Mouse (Mus musculus) intestine, embryonic 14.5 days (tissue): ENCODE measurements around the gene Fam129c. TPM values are rescaled to one million over a fixed set of nuclear protein-coding genes. Genes with fewer than 3 reads are reported as not detected.

Source experiments
- ATAC-seq: fragments of 200-750 bp; cut with Nextera tagmentation; replicated peaks from 2 replicates; pipeline ENCODE4 v1.8.0; 2017; ENCODE audit warnings: low read depth, moderate number of reproducible peaks, moderate TSS enrichment, moderate library complexity; ENCODE audit not compliant: low FRiP score, low TSS enrichment
- DNase-seq: peaks from one replicate; pipeline ENCODE4 v3.0.0-alpha.2; 2018; ENCODE audit warnings: low spot score
- H3K27ac ChIP-seq: fragments of 300-500 bp; sonication (generic); 2 replicates; pipeline ENCODE4 v1.5.1; 2014; ENCODE audit warnings: low read depth, mild to moderate bottlenecking, control low read depth
- H3K27me3 ChIP-seq: fragments of 300-500 bp; sonication (generic); replicated peaks from 2 replicates; pipeline ENCODE4 v1.6.1; 2014; ENCODE audit warnings: low read length, control low read depth; ENCODE audit not compliant: control insufficient read depth, insufficient read depth
- H3K36me3 ChIP-seq: fragments of 300-500 bp; sonication (generic); 2 replicates; pipeline ENCODE4 v1.6.1; 2014; ENCODE audit warnings: low read length, control low read depth; ENCODE audit not compliant: control insufficient read depth, insufficient read depth
- H3K4me1 ChIP-seq: fragments of 300-500 bp; sonication (generic); replicated peaks from 2 replicates; pipeline ENCODE4 v1.6.1; 2014; ENCODE audit warnings: low read length, control low read depth, mixed read lengths; ENCODE audit not compliant: control insufficient read depth, insufficient read depth
- H3K4me2 ChIP-seq: fragments of 300-500 bp; sonication (generic); 2 replicates; pipeline ENCODE4 v1.6.1; 2014; ENCODE audit warnings: low read length
- H3K4me3 ChIP-seq: fragments of 300-500 bp; sonication (generic); 2 replicates; pipeline ENCODE4 v1.5.1; 2014; ENCODE audit warnings: low read depth, low read length, control low read depth, mixed read lengths
- H3K9ac ChIP-seq: fragments of 300-500 bp; sonication (generic); 2 replicates; pipeline ENCODE4 v1.6.1; 2014; ENCODE audit warnings: mild to moderate bottlenecking, low read length
- H3K9me3 ChIP-seq: fragments of 300-500 bp; sonication (generic); 2 replicates; pipeline ENCODE4 v1.6.1; 2016; ENCODE audit warnings: low read length, control low read depth; ENCODE audit not compliant: control insufficient read depth
- WGBS: fragments of 180-500 bp; shearing (Covaris S2); extraction: QIAGEN DNeasy Blood & Tissue Kit; methylation state at CpG from one replicate; pipeline ENCODE4 v1.1.7; 2014; 5-methylcytosine and 5-hydroxymethylcytosine counted together
- microRNA-seq: library from miRNA; unstranded; fragments of <30 nt; microRNA quantifications from one replicate; pipeline ENCODE4, GENCODE M21; 2016
- polyA plus RNA-seq: library from polyadenylated mRNA; unstranded; fragments of >200 nt; fragmentation: Nextera tagmentation; extraction: Ambion mirVana; gene quantifications from 2 replicates; pipeline ENCODE4 v1.2.1, GENCODE M21; 2014

Fam129c gene
- polyA plus RNA-seq, 1 experiment from 2014 or later, result 3.1 TPM

- Histone ChIP-seq H3K27ac (no peak overlapping the region), H3K27me3 (0 out of 2 replicates have a peak, but pooled peaks cover 2% of the 10 kb centered on the region), H3K9me3 (no peaks in the 10 kb centered on the region), H3K4me2 (no peak overlapping the region), H3K36me3 (no peaks in the 10 kb centered on the region), H3K4me3 (no peak overlapping the region), H3K4me1 (no peaks in the 10 kb centered on the region), H3K9ac (no peak overlapping the region)
- DNase-seq, result no peak
- 64% methylated on average over 8 of the region's 8 CpGs for WGBS
- no peak for ATAC-seq
Observed at GRCm38 (mm10) chr8:71637149-71638095, 40.0 kb downstream of the Fam129c start.

GRCm38 (mm10) chr8:71638321-71638720 lies 40.9 kb downstream of the Fam129c start:
- no peak overlapping the region for H3K4me2 ChIP-seq
- H3K36me3 ChIP-seq, result no peaks in the 10 kb centered on the region
- 0 out of 2 replicates have a peak, but pooled peaks cover 2% of the 10 kb centered on the region for H3K27me3 ChIP-seq
- DNase-seq (no peak), ATAC-seq (no peak)
- H3K9ac ChIP-seq, result no peak overlapping the region
- H3K4me1 ChIP-seq, result no peaks in the 10 kb centered on the region
- no peak overlapping the region for H3K4me3 ChIP-seq
- no peak overlapping the region for H3K27ac ChIP-seq
- WGBS, result 72% methylated on average over 6 of the region's 6 CpGs
- no peaks in the 10 kb centered on the region for H3K9me3 ChIP-seq

GRCm38 (mm10) chr8:71639318-71639717 lies 41.9 kb downstream of the Fam129c start:
- 81% methylated on average over 4 of the region's 4 CpGs for WGBS
- Histone ChIP-seq H3K36me3 (no peaks in the 10 kb centered on the region), H3K27ac (no peak overlapping the region), H3K9ac (no peak overlapping the region), H3K4me1 (no peaks in the 10 kb centered on the region), H3K27me3 (no peaks in the 10 kb centered on the region), H3K4me2 (no peak overlapping the region), H3K9me3 (no peaks in the 10 kb centered on the region), H3K4me3 (no peak overlapping the region)
- no peak for ATAC-seq
- no peak for DNase-seq

DNA sequence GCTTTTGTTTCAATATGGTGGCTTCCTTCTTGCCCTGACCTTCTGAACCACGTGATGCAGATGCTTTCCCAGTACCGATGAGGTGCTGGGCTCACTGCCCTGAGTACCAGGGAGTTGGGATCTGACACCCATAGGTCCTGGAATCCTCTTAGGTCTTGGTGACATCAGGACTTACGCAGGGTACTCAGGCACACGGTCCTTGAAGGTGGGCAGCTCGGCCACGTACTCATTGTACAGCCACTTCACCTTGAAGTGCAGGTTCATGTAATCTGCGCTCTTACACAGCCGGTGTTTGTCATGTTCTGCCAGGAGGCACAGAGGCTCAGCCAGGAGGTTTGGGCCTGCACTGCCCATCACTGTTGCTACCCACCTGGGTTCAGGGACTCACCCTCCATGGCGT lies 48.1 kb downstream of the Fam129c start:
- H3K36me3 ChIP-seq, result no peaks in the 10 kb centered on the region
- no peak overlapping the region for H3K4me3 ChIP-seq
- H3K9ac ChIP-seq, result no peak overlapping the region
- no peaks in the 10 kb centered on the region for H3K9me3 ChIP-seq
- 80% methylated on average over 9 of the region's 9 CpGs for WGBS
- ATAC-seq (no peak), DNase-seq (no peak)
- no peaks in the 10 kb centered on the region for H3K27me3 ChIP-seq
- H3K4me2 ChIP-seq, result no peak overlapping the region
- no peak overlapping the region for H3K27ac ChIP-seq
- no peaks in the 10 kb centered on the region for H3K4me1 ChIP-seq

GRCm38 (mm10) chr8:71654600-71654999 lies 57.2 kb downstream of the Fam129c start:
- peaks cover 3% of the 10 kb centered on the region; the same call in 1 of the 2 replicates for H3K4me1 ChIP-seq
- no peaks in the 10 kb centered on the region for H3K9me3 ChIP-seq
- H3K27me3 ChIP-seq, result peaks cover 61% of the 10 kb centered on the region
- H3K4me3 ChIP-seq, result 0 out of 2 replicates have a peak overlapping the region, but pooled peaks have one; percentile 10
- peak; percentile 54 for ATAC-seq
- WGBS, result 1% methylated on average over 24 of the region's 24 CpGs
- 0 out of 2 replicates have a peak overlapping the region, but pooled peaks have one; percentile 5 for H3K9ac ChIP-seq
- H3K4me2 ChIP-seq, result peak overlapping the region; percentile 44
- no peak overlapping the region for H3K27ac ChIP-seq
- H3K36me3 ChIP-seq, result no peaks in the 10 kb centered on the region
- peak; percentile 84 for DNase-seq

Small RNAs within 50 kb of the gene (microRNA-seq; reads per million reads assigned to microRNA genes)
- not detected for gene Mir6769b

Other genes starting within 250 kb of the Fam129c start
- 110 and 111 TPM in 2 replicates for gene Use1, start 230.8 kb upstream of the Fam129c start, polyA plus RNA-seq
- gene Ocel1, start 226.3 kb upstream of the Fam129c start, polyA plus RNA-seq, result 3.5 and 5.3 TPM in 2 replicates
- 71.8 and 92.8 TPM in 2 replicates for gene Nr2f6, start 215.7 kb upstream of the Fam129c start, polyA plus RNA-seq
- 8.3 and 9.4 TPM in 2 replicates for gene Ushbp1, start 201.8 kb upstream of the Fam129c start, polyA plus RNA-seq
- 95.1 and 99.9 TPM in 2 replicates for gene Babam1, start 200.8 kb upstream of the Fam129c start, polyA plus RNA-seq
- 30.5 and 33.5 TPM in 2 replicates for gene Ankle1, start 191.6 kb upstream of the Fam129c start, polyA plus RNA-seq
- gene Abhd8, start 134.0 kb upstream of the Fam129c start, polyA plus RNA-seq, result 29.4 and 30.8 TPM in 2 replicates
- 183 and 191 TPM in 2 replicates for gene Mrpl34, start 132.7 kb upstream of the Fam129c start, polyA plus RNA-seq
- 102 TPM in 2 replicates for gene Dda1, start 128.4 kb upstream of the Fam129c start, polyA plus RNA-seq
- gene Ano8, start 111.7 kb upstream of the Fam129c start, polyA plus RNA-seq, result 1.2 and 1.7 TPM in 2 replicates
- 6.1 and 6.2 TPM in 2 replicates for gene Gtpbp3, start 109.5 kb upstream of the Fam129c start, polyA plus RNA-seq
- gene Plvap, start 85.9 kb upstream of the Fam129c start, polyA plus RNA-seq, result 59.3 and 63.7 TPM in 2 replicates
- gene Ccdc194, start 71.9 kb upstream of the Fam129c start, polyA plus RNA-seq, result 0.54 and 0.58 TPM in 2 replicates
- gene Bst2, start 60.2 kb upstream of the Fam129c start, polyA plus RNA-seq, result 11.8 and 14.5 TPM in 2 replicates
- gene Mvb12a, start 54.7 kb upstream of the Fam129c start, polyA plus RNA-seq, result 102 and 103 TPM in 2 replicates
- gene Tmem221, start 38.8 kb upstream of the Fam129c start, polyA plus RNA-seq, result 0.83 and 1.6 TPM in 2 replicates
- gene Nxnl1, start 31.0 kb upstream of the Fam129c start, polyA plus RNA-seq, result not detected in 2 replicates
- gene Slc27a1, start 28.8 kb upstream of the Fam129c start, polyA plus RNA-seq, result 15.8 and 20.0 TPM in 2 replicates
- gene Pgls, start 5.5 kb upstream of the Fam129c start, polyA plus RNA-seq, result 273 and 286 TPM in 2 replicates
- gene Colgalt1, start 13.3 kb downstream of the Fam129c start, polyA plus RNA-seq, result 84.4 and 85.3 TPM in 2 replicates
- gene Unc13a, start 74.1 kb downstream of the Fam129c start, polyA plus RNA-seq, result 1.6 and 2.4 TPM in 2 replicates
- 4.1 and 4.5 TPM in 2 replicates for gene Jak3, start 78.6 kb downstream of the Fam129c start, polyA plus RNA-seq
- 0.98 and 1.4 TPM in 2 replicates for gene Insl3, start 91.6 kb downstream of the Fam129c start, polyA plus RNA-seq
- 6.9 and 8.4 TPM in 2 replicates for gene B3gnt3, start 104.1 kb downstream of the Fam129c start, polyA plus RNA-seq
- 5.8 and 6.9 TPM in 2 replicates for gene Fcho1, start 128.1 kb downstream of the Fam129c start, polyA plus RNA-seq